Mouse (Mus musculus) 416B (cell line): ENCODE measurements at regions not wholly inside any gene's neighbourhood (a gene's known extent, or its start where the extent isn't known, plus 50 kb on each side); places are given as distances from the start of the nearest gene placed in this dataset.
A peak's percentile ranks its signal among the peaks of the same experiment; 100 is the strongest.

ENCODE experiments used
- DNase-seq: peaks from one replicate; pipeline ENCODE4 v3.0.0; 2011; ENCODE audit warnings: low read depth

DNA sequence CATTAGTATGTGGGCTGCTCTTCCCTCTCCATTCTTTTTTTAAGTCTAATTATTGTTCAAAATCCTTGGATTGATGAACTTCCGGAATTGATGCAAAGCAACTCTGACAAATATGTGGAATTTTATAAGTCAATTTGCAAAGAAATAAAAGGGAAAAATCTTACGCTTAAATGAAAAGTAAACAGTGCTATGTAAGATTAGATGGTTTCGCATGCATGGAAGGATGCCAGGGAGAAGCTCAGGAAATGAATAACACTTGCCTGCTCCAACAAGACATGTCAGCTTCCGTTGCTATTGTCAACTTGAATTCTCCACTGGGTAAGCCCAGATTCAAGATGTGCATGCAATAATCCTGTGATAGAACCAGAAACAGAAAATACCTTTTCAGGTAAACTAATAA, 357.2 kb upstream of the Actbl2 start:
- peak; percentile 21 for DNase-seq

DNA sequence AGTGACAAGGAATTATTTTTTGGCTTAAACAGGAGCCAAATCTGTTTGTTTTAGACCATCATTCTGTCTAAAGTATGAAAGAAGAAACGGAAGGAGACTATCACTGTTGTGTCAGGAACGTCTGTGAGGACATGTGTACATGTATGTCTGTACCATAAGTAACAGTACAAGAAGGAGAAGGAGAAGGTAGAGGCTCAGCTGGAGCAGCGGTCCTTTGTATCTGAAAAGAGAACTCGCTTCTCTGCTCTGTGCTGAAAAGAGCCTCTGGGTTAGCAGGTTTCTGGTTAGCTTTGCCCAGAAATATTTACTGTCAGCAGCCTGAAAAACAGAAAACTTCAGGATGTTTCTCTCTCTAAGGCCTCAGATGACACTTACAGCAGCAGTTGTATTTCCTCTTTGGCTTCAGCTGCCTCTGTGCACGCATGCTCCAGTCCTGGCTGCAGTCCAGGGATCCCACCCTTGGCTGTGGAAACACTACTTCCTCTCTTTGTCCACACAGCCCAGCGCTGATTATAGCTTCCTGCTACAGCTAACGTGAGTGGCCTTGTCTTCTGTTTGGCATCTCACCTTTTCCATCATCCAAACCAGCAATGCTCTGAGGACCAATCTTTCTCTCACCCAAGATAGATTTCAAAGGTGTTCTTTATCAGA, 351.7 kb upstream of the Actbl2 start:
- peak; percentile 42 for DNase-seq

DNA sequence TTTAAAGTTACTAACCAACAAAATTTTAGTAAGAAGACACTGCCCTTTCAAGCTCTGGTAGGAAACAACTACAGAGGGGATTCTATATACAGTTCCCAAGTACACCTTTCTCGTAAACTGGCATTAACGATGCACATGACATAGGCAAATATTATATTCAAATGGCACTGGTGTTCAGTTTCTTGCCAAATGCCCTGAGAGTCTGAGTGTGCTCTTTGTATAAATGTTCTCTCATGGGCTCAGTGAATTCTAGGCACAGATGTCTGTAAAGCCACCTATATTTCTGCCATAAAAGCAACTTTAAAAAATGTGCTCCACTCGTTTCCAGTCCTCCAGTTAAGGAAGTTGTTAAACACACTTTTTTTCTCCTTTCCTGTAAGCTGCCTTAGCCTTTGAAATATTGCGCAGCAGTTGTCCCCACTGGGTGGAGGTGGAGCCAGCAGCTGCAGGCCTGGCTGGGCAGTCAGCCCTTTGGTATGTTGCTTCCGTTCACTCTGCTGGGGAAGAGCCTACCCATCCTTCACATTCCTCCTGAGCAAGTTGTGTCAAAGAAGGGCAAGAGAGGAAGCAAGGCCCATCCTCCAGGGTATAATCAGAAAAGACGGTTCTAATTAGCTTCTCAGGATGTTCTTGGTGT, 347.4 kb upstream of the Actbl2 start:
- DNase-seq, result no peak

- no peak for DNase-seq
These were observed 342.9 kb upstream of the Actbl2 start for GRCm38 (mm10) chr13:110911866-110912265.

GRCm38 (mm10) chr13:110913177-110913576, 341.6 kb upstream of the Actbl2 start:
- no peak for DNase-seq

DNA sequence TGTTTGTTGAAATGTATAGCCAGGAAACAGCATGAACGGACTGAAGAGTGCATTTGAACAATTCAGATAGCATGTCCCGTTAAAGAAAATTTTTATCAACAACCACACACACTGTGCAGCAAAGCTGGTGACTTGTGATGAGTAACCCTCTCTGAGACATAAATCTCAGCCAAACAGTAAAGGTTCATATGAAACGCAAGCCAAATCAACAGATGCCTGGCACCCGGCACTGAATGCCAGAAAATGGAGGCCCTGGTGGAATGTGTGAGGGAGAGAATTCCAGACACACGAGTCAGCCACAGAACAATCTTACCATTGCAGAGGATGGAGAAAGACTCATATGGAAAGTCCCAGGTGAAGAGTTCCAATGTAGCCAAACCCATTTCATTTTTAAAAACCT, 341.1 kb upstream of the Actbl2 start:
- no peak for DNase-seq

GRCm38 (mm10) chr13:110915161-110915560, 339.7 kb upstream of the Actbl2 start:
- no peak for DNase-seq

DNA sequence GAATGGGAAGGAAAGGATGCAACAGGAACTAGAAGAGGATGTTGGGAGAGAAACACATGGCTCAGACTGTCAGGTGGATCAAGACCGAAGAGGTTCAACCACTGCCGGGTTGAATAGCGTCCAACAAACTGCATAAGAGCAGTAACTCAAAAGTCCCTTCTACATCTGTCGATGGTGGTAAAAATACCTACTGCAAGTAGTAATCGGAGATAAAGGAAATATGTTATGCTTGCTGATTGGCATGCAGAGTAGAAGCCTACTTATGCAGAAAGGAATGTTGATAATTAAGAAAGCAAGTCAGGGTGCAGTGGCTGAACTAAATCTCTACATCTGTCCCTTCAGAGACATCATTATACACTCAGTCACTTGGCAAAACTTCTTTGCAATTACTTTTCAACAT, 330.9 kb upstream of the Actbl2 start:
- DNase-seq, result no peak

DNA sequence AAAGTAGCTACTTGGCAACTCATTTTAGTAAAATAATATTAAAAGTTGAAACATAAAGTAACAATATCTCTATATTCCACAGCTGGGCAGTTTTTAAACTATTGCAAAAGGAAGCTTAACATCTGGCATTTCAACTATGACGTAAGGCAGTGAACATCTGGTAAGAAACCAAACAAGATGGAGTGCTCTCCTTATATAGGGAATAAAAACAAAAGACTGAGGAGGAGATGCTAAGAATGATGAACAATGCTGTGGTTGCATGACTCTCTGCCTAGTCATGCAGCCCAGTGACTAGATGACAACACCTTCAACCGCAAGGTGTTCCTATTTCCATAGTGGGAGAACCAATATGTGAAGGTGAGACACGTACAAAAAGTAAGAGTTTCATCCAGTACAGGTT, 329.9 kb upstream of the Actbl2 start:
- no peak for DNase-seq

DNA sequence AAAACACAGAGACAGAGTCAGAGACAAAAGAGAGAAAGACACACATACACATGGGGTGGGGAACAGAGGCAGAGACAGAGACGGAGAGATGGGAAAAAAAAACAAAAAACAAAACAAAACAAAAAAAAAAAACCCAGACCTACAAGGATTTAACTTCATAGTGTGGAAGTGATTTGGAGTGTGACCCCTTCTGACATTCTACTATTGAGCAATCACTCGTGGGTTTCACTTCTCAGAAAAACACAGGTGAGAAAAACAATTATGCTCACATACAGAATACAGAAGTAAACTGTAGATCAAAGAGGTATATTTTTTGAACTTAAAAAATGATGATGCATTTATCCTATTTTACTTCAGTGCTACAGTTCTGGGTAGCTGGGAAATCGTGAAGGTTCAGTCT, 326.7 kb upstream of the Actbl2 start:
- no peak for DNase-seq

- DNase-seq, result no peak
These were observed 325.9 kb upstream of the Actbl2 start for GRCm38 (mm10) chr13:110928894-110929293.

- peak; percentile 3 for DNase-seq
These were observed 325.2 kb upstream of the Actbl2 start for GRCm38 (mm10) chr13:110929579-110929978.

- peak; percentile 8 for DNase-seq
These were observed 313.2 kb upstream of the Actbl2 start for GRCm38 (mm10) chr13:110941587-110941986.

- DNase-seq, result peak; percentile 21
These were observed 311.7 kb upstream of the Actbl2 start for GRCm38 (mm10) chr13:110942986-110943644.

GRCm38 (mm10) chr13:110944061-110944460, 310.8 kb upstream of the Actbl2 start:
- DNase-seq, result no peak

DNA sequence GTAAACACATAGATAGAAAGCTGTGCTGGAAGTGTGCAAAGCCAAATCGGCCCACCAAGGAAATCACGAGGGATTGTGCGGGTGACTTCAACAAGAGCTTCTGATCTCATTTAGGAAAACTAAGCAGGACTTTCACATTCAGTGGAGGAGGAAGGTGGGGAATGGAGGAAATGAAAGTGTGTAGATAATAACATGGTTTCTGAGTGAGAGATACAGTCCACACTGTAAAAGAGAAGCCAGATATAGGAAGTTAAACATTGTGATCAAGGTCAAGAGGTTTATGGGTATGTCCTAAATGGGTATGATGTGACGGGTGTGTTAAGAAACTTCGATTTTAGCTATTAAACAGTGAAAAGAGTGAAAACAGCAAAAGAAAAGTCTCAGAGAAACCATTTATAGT, 310.1 kb upstream of the Actbl2 start:
- DNase-seq, result no peak

DNA sequence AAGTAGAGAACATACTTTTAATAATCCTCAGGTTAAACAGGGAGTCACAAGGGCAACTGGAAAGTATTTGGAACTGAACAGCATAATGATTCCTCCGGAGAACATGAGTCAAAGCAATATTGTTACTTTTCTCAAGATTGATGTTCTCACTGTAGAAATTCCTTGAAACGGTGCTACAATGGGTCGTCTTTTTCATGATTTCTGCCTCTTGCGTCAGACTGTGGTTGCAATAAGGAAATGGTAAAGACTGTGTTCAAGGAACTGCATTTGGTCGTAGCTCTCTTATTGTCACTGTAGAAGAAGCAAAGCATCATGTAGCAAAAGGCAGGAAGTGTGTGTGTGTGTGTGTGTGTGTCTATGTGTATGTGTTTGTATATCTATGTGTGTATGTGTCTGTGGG, 294.6 kb upstream of the Actbl2 start:
- DNase-seq, result peak; percentile 89

DNA sequence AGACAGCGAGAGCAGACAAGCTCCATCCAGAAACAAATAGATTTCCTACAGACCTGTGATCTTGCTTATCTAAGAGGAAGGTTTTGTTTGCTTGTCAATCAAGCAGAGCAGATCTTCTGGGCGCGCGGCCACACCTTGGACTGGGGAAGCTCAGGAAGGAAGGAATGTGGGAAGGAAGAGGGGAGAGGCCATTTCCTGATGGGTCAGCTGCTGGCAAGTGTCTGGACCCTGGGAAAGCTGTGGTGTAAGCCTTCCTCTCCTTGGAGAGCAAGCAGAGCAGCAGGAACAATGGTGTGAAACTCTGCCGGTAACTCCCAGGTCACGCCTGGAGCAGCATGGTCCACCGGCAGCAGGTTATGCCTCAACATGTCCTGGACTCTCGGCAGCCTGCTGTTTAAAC, 287.7 kb upstream of the Actbl2 start:
- peak; percentile 30 for DNase-seq

DNA sequence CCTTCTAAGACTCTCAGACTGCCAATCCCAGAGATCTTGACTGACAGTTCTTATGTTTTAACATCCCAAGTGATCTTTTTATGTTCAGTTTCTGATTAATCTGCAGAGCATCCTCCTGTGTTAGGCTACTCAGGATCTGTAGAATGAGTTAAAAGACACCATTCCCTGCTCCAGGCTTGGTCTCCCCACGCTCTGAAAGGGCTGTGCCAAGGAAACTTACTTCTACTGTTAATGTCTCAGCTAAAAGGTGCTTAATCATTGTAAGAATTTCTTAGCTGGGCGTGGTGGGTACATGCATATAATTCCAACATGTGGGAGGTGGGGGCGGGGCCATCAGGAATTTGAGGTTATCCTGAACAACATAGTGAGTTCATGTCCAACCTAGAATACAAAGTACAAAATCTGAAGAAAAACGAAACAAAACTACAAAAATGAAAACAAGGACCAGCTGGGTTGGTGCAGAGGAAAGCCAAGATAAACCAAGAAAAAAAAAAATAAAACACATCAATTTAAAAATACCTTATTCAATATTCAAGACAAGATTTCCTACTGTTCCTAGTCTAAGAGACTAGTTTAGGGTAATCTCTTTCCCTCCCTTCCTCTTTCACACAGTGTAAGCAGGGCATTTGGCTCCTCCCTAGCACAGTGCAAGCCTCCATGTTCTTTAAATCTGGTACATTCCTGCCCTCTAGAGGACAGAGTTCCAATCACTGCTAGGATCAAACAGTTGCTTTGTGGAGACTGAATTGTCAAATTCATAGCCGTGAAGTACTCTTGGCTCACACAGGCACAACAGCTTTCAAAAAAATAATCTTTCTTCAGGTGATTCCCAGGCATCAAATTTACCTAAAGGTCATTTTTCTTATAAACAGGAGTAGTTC, 286.9 kb upstream of the Actbl2 start:
- peak; percentile 83 for DNase-seq

- no peak for DNase-seq
These were observed 286.3 kb upstream of the Actbl2 start for GRCm38 (mm10) chr13:110968507-110968905.

DNA sequence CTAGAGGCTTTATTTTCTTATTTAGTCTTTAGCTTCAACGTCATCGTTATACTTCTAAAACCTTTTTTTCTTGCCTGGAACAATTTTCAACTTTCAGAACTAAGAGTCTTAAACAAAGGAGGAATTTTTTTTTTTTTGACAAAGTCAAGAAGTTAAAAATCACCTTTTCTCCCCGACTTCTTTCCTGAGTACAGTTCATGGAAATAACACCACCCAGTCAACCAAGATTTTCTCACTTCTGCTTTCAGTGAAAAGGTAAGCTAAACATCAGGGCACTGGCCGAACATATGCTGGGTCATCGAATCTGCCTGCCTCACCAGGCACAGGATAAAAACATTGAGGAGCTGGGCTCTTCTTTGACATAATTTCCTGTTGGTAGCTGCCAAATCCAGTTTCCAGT, 277.4 kb upstream of the Actbl2 start:
- DNase-seq, result no peak

GRCm38 (mm10) chr13:110978022-110978421, 276.8 kb upstream of the Actbl2 start:
- no peak for DNase-seq

DNA sequence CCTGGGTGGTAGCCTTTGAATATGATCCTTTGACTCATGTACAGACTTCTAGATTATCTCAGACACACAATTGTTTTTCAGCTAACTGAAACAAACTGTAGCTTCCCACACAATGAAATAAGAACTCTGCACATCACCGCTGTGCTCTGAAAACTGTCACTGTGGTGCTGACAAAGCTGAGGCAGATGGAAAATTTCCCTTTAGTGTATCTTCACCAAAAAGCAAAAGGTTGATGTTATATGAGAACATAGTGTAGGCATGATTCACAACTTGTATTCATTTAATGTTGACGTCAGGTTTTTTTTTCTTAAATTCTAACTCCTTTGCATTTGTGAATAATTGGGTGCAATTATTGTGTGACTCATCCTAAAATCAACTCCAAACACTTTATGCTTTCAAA, 264.1 kb upstream of the Actbl2 start:
- no peak for DNase-seq
